Mouse (Mus musculus) heart, postnatal 25 days (tissue): Measurements from ENCODE around the gene Xkr7. TPM values are rescaled to one million over a fixed set of nuclear protein-coding genes. Genes with fewer than 3 reads are reported as not detected.

Experiments used
- DNase-seq: peaks from one replicate; pipeline ENCODE4 v3.0.0; 2022; ENCODE audit warnings: low spot score
- intact Hi-C: fragments of 180-260 bp; cut with DNase I; formaldehyde crosslinking; loops from one replicate; pipeline ENCODE4 v1.15.1; 2025
- total RNA-seq, 2 experiments: library from RNA; stranded (reverse); gene quantifications; 2 replicates each; pipeline ENCODE4 v1.2.3; 2021

The Xkr7 gene
- total RNA-seq, 2 experiments from 2014 or later, result not detected

DNA sequence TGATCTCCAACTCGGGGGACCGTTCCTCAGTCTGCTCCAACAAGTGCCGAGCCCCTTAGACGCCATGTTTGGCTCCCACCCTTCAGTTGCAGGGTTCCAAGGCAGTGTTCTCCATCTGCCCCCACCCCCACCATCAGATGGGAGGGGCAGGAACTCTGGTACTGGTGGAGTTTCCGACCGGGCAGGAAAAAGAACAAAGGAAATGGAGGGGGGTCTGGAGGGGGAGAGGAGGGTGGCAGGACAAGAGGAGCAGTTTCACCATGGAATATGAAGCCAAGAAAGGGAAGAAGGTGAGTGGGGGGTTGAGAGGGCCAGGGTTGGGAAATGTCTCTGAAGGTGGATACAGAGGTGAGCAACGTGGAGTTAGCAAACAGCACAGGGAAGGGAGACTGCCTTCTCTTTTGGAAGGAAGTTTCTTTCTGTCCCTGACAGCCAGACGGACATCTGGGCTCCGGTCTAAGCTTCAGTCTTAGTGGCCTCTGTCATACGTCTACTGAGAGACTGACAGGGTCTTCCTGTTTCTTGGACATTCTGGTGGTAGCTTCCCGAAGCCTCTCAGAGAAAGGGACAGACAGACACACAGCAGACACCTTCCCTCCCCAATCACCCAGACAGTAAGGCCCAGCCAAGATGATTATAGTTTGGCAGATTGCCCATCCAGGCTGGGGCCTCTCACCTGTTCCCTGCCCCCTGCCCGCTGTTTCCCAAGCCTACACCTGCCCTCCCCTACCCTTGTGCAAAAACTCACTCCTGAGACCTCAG lies 34.3 kb downstream of the Xkr7 start, which contains the start of gene Ccm2l:
Gene Ccm2l, plus strand, starts transcription at position 209 of the 762 bp plus-strand sequence.
- intact Hi-C loops, result no loop called here
- DNase-seq, result peak; percentile 53

DNA sequence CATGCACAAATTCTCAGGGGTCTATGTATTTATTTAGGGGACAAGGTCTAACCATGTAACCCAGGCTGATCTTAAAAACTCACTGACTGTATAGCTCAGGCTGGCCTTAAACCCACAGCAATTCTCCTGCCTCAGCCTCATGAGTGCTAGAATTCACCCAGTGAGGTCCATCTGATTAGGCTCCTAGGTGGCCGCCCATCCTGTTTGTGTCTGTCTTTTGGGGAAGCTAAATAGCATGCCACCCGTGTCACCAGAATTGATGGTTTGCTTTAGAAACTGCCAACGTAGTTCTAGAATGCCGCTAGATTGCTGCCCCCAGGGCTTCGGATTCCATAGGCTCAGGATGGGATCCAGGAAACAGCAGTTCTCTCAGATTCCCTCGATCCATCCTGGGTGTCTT lies 35.3 kb downstream of the Xkr7 start:
- DNase-seq, result no peak
- intact Hi-C loops, result no loop called here

DNA sequence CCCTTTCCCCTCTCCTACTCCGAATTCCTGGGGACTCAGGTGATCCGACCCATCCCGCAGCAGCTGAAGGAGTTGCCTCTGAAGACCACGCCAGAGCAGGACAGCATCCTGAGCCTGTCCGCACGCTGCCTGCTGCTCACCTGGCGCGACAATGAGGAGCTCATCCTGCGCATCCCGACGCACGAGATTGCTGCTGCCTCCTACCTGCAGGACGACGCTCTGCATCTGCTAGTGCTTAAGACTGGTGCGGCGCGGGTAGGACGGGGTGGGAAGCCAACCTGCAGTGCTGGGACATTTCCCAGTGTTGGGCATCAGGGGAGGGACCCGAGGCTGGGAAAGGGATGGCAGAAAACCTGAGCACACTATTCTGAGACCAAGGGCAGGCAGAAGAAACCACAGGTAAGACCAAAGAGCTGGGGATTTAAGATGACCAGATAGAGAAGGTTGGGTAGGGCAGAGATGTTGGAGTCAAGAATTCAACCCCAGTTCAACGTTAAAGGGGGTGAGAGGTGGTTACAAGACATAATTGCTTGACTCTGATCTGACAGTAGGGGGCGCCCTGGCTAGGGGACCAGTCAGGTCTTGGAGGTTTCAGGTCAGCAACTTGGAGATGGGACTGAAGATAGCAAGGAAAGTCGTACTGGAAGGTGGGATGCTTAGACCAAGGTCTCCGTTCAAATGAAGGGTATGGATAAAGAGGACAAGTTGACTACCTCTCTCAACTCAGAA lies 39.3 kb downstream of the Xkr7 start:
- DNase-seq, result no peak
- intact Hi-C loops, result no loop called here

DNA sequence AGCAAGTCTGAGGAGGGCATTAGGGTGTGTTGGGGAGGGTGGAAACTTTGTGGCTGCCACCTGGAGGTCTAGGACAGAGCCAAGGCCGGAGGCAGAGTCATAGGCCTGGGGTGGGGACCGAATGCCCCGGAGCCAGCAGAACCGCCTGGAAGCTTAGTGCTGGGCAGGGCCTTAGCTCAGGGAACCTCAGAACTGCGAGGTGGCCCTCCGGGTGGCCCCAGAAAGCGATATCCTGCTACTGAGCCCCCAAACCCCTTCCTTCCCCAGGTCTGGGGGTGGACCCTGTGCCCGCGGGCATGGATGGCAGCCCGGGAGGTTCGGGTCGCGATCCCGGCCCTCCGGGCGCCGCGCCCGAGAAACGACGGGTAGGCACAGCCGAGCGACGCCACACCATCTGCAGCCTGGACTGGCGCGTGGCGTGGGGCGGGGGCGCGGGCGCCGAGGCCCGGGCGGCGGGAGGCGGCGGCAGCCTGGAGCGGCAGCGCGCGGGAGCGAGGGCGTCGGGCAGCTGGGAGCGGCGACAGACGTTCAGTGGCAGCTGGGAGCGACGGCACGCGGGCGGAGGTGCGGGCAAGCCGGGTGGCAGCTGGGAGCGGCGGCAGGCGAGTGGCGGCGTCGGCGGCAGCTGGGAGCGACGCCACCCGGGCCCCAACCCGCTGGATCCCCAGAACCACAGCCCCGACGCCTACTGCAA lies 40.0 kb downstream of the Xkr7 start:
- intact Hi-C loops, result no loop called here
- DNase-seq, result no peak

DNA sequence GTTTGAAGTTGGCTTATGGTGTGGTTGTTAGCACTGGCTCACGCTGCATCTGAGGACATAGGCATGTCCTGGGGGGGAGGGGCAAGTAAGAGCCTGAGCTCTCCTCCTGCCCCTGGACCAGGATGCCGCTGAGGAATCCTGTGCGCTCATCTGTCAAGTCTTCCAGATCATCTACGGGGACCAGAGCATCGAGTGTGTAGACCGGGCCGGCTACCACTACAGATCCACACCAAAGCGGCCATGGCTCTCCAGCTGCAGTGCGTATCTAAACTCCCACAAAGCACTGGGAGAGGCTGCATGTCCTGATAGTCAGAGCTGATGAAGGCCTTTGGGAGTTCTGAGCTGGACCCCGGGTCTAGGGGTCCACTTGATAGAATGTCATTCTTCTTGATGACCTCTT lies 43.0 kb downstream of the Xkr7 start:
- intact Hi-C loops, result no loop called here
- DNase-seq, result no peak

DNA sequence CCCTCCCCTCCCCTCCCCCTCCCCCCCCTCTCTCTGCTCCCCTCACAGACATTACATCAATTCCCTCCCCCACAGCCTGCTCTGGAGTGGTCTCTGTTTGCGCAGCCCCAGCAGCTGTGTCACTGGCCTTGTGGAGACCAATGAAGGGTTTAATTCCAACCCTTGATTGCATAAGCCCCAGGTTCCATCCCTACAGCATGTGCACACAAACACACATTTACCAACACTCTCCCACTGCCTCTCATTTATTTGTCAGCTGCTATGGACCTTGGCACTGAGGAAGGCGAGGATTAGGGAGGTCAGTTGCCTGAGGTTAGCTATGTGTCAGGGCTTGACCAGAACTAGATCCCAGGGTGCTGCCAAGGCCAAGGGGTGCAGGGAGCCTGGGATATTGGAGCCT lies 44.3 kb downstream of the Xkr7 start:
- no peak for DNase-seq
- intact Hi-C loops, result no loop called here

DNA sequence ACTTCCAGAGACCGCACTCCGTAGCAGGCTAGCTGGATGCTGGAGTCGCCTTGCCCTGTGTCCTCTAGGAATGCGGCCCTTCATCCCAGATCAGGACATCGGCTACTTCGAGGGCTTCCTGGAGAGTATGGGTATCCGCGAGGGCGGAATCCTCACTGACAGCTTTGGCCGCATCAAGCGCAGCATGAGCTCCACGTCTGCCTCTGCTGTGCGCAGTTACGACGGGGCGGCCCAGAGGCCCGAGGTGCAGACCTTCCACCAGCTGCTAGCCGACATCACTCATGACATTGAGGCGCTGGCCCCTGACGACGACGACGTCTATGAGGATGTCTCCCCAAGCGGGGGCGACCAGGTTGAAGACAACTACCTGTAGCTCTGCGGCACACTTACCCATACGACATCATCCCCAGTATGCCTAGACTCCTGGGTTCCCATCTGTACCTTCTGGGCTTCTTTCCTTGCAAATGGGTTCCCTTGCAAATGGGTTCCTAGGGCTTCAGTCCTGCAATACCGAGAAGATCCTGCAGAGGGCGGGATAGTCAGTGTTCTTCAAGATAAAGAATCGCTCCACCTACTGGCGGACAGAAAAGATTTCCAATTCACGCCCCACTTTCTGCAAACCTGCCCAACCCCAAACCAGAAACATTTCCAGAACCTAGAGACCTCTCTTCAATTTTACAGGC lies 49.3 kb downstream of the Xkr7 start:
- DNase-seq, result peak; percentile 39
- intact Hi-C loops, result loop anchor here (2.0 kb wide), 2 partner anchors 32 to 62 kb away; no protein-coding TSS in a partner anchor

DNA sequence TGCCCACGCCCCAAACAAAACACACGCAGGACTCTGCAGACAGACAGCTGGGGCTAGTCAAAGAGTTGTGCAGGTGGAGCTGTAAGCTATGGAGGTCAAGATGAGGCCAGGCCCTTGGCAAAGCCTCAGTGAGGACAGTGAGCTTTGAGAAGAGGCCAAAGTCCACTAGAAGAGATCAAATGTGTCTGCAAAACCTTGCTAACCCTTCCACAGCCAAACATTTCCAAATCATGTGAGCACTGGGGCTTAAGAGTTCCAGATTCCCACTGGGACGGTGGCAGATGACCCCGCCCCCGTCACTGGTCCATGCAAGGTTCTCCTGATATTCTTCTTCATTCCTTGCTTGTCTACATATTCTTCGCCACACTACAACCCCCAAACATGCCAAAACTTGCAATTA lies 50.2 kb downstream of the Xkr7 start:
- peak; percentile 0 for DNase-seq
- intact Hi-C loops, result loop anchor here (2.0 kb wide), 2 partner anchors 33 to 61 kb away; no protein-coding TSS in a partner anchor

DNA sequence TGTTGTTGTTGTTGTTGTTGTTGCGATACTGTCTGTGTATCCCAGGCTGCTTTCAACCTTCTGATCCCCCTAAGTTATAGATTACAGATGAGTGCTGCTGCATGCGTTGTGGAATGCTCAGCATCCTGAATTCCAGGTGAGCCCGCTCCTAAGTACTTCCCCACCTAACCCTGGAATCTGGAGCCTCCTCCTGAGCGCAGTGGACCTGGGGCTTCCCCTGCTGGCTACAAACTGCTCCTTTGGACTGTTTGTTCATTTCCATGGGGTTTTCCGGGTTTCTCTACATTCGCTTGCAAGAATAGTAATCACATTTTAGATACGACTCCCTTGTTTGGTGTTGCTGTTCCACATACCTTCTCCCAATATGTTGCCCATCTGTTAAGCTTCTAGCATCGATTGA lies 51.6 kb downstream of the Xkr7 start:
- intact Hi-C loops, result no loop called here
- DNase-seq, result no peak

DNA sequence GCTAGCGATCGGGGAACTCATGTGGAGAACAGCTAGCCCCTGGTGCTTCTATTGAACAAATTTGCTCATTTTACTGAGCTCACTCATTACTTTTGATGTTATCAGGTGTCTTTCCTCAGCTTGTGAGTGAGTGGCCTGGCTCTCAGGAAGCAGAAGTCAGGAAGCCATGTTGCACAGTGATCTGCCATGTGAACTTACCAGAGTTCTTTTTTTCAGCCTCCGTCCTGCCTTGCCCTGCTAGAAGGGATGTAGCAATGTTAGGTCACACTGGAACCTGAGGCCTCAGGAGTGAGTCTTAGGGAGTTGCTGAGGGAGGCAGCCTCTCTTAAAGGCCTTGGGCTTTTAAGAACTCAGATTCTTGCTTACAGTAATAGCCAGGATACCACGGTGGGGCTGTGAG lies 52.2 kb downstream of the Xkr7 start:
- intact Hi-C loops, result no loop called here
- no peak for DNase-seq

DNA sequence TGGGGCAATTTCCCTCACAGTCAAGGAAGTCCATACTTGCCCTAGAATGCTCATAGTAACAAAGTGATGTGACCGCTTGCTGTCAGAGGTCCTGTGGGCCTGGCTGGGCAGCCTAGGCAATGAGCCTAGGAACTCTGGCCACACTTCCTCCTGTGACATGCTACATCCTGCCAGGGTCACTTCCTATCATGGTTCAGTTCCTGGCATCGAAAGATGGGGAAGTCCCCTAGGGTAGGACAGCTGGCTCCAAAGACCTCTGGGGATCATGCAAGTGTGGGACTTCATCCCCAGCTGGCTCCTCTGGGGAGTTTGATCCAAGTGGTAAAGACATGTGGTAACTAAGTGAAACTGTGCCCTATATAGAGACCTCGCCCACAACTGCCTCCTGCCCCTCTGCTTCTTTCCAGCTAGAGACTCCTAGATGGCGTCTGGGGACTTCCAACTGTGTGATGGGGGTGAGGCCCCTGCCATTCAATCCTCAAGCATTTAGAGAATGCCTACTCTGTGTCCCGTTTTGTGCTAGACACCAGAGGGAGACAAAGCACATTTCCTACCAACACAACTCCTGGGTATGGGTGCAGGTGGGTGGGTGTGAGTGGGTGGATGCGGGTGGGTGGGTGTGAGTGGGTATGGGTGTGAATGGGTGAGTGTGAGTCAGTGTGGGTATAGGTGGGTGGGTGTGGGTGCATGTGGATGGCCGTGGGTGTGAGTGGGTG lies 52.8 kb downstream of the Xkr7 start:
- intact Hi-C loops, result no loop called here
- no peak for DNase-seq

DNA sequence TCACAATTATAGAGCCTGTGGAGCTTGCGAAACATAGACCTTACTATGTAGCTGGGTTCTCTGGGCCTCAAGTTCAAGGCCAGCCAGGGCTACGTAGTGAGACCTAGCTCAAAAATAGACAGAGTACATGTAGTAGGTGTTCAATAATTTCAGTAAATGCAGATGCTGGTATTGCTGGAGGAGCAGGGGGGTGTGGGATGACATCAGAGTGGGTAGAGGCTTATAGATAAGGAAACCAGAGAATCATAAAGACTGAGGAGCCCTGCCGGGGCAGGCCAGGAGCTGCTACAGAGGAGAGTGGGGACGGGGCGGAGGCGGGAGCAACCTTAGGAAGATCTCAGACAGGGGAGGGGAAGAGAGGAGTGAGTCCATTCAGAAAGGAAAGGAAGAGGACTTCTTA lies 53.9 kb downstream of the Xkr7 start:
- intact Hi-C loops, result no loop called here
- no peak for DNase-seq

DNA sequence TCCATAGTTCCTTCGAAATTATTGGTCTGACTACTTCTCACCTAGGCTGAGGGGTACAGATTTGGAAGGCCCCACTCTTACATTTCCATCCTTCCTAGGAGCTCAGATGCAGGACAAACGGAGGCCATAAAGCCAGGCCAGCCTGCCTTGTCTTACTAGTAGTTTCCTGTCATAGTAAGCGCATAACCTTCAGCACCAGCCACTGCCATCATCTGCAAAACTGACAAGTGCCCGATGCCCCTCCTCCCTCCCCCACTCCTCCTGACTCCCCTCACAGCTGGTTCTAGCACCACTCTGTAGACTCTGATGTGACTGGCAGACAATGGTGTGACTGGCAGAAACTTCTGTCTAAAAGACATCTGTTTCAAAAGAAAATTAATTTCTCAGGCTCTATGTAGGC lies 54.5 kb downstream of the Xkr7 start:
- intact Hi-C loops, result no loop called here
- no peak for DNase-seq

DNA sequence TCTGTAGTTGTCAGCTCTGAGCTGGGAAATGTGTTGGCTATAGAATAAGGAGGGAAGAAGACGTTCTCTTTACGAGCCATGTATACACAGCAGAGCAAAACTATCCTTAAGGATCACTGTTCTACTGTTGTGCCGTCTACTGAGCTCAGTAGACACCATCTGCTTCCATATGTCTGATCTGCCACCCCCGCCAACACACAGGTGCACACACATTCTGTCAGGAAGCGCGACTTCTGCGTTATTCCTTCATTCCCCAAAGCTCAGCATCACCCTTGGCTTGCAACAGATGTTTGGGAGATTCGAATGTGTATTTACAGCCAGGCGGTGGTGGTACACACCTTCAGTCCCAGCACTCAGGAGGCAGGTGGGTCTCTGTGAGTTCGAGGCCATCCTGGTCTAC lies 55.4 kb downstream of the Xkr7 start:
- DNase-seq, result no peak
- intact Hi-C loops, result no loop called here

DNA sequence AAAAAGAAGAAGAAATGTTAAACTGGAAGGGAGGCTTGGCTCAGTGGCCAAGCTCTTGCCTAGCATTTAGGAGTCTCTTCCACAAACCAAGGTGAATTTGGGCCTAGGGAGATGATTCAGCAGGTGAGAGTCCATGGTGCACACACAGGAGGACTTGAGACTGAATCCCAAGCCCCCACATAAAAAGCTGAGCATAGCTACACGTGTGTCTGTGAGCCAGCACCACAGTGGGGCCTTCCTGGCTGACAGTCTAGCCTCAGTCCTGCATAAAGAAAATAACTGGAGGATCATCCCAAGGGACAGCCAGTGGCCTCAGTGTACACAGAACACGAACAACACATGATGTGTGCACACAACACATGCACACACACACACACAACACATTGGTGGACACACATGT lies 57.7 kb downstream of the Xkr7 start:
- intact Hi-C loops, result no loop called here
- DNase-seq, result no peak

DNA sequence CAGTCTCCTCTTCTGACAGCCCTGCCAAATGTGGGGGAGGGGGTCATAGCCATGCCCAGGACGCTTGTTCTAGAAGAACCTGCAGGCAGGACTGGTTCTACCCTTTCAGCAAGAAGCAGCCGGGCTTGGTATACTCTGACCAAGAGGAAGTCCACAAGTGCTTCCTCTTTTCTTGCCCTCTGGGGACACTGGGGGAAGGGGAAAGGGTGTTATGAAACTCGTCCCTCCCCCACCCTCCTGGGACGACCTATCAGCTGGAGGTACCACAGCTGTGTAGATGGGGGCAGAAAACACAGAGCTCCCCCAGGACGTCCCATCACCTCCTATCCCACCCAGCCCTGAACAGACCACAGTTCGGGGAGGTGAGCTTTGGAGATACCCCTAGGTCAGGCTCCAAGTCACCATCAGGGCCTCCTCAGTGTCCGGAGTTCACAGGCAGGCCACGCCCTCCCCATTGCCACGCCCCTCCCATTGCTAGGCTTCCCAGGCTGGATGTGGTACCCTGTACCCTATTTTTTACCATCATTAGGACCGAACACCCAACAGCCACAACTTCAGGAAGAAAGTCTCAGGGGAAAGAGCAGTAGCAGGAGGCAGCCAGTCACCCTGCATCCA lies 59.0 kb downstream of the Xkr7 start:
- DNase-seq, result peak; percentile 28
- intact Hi-C loops, result no loop called here
